Mouse (Mus musculus): ENCODE results near the gene H2-M10.1. TPM values are rescaled to one million over a fixed set of nuclear protein-coding genes. Genes with fewer than 3 reads are reported as not detected.
"Not testable (repeated sequence)": the region's sequence is repeated elsewhere in the genome, so short reads cannot be mapped to it uniquely, and the experiment has no call there.

The H2-M10.1 gene
- not detected for total RNA-seq (2021)

- DNase-seq = no peak
- intact Hi-C loops (cut with DNase I) = no loop called here
Observed at GRCm38 (mm10) chr17:36326055-36326454, at the start of gene H2-M10.1. H2-M10.1 (minus strand) TSS chr17:36326155.

GRCm38 (mm10) chr17:36368317-36368716, 42.4 kb upstream of the H2-M10.1 start, which contains the start of gene H2-M10.3:
H2-M10.3 (minus strand) TSS chr17:36368417.
- DNase-seq; intact Hi-C loops (cut with DNase I): not testable (repeated sequence)

- DNase-seq = not testable (repeated sequence)
- intact Hi-C loops (cut with DNase I) = loop anchor here (2.0 kb wide), 1 partner anchor 446 kb away; no protein-coding TSS in a partner anchor
Observed at GRCm38 (mm10) chr17:36362404-36362803, 36.4 kb upstream of the H2-M10.1 start.

GRCm38 (mm10) chr17:36357512-36357911, 31.6 kb upstream of the H2-M10.1 start:
- intact Hi-C loops (cut with DNase I) = loop anchor here (2.0 to 5.0 kb wide), 3 partner anchors 50 to 431 kb away; no protein-coding TSS in a partner anchor
- peak; percentile 26 to 37 for DNase-seq

- intact Hi-C loops (cut with DNase I) = loop anchor here (2.0 to 5.0 kb wide), 3 partner anchors 48 to 433 kb away; no protein-coding TSS in a partner anchor
- DNase-seq = no peak
Observed at GRCm38 (mm10) chr17:36355763-36356162, 29.8 kb upstream of the H2-M10.1 start.

GRCm38 (mm10) chr17:36355343-36355742, 29.4 kb upstream of the H2-M10.1 start:
- intact Hi-C loops (cut with DNase I) = loop anchor here (5.0 kb wide), 1 partner anchor 48 kb away; no protein-coding TSS in a partner anchor
- DNase-seq = peak; percentile 19 to 32

GRCm38 (mm10) chr17:36315689-36316253, 10.2 kb downstream of the H2-M10.1 start:
- intact Hi-C loops (cut with DNase I) = no loop called here
- DNase-seq = no peak

- DNase-seq = peak; percentile 28 to 33
- intact Hi-C loops (cut with DNase I) = no loop called here
Observed at GRCm38 (mm10) chr17:36315041-36315688, 10.8 kb downstream of the H2-M10.1 start.

- intact Hi-C loops (cut with DNase I) = no loop called here
- DNase-seq = peak in 1 of 2 experiments; percentile 8
Observed at GRCm38 (mm10) chr17:36314511-36314910, 11.4 kb downstream of the H2-M10.1 start.

GRCm38 (mm10) chr17:36309293-36309692, 16.7 kb downstream of the H2-M10.1 start:
- DNase-seq = no peak
- intact Hi-C loops (cut with DNase I) = loop anchor here (1.0 to 5.0 kb wide), 3 partner anchors 48 to 478 kb away; no protein-coding TSS in a partner anchor

- DNase-seq = peak; percentile 48 to 53
- intact Hi-C loops (cut with DNase I) = loop anchor here (1.0 to 5.0 kb wide), 3 partner anchors 48 to 478 kb away; no protein-coding TSS in a partner anchor
Observed at GRCm38 (mm10) chr17:36308855-36309254, 17.1 kb downstream of the H2-M10.1 start.

GRCm38 (mm10) chr17:36286390-36286789, 39.6 kb downstream of the H2-M10.1 start, which contains the start of gene H2-M10.2:
H2-M10.2 (minus strand) TSS chr17:36286490.
- no peak for DNase-seq
- intact Hi-C loops (cut with DNase I) = no loop called here

GRCm38 (mm10) chr17:36281521-36282245, 44.3 kb downstream of the H2-M10.1 start:
- intact Hi-C loops (cut with DNase I) = no loop called here
- no peak for DNase-seq

- no peak for DNase-seq
- intact Hi-C loops (cut with DNase I) = loop anchor here (10.0 kb wide), 1 partner anchor 670 kb away; the partner anchor contains the start of gene Rnf39
Observed at GRCm38 (mm10) chr17:36274776-36275175, 51.2 kb downstream of the H2-M10.1 start.

GRCm38 (mm10) chr17:36273796-36274195, 52.2 kb downstream of the H2-M10.1 start:
- intact Hi-C loops (cut with DNase I) = loop anchor here (10.0 kb wide), 1 partner anchor 671 kb away; the partner anchor contains the start of gene Rnf39
- DNase-seq = no peak

Other genes with a start within 250 kb of the H2-M10.1 start
- under 1 TPM; 0.19 to 0.22 TPM for gene Gm19684, start 204.5 kb downstream of the H2-M10.1 start, total RNA-seq (2021)
- gene Gm7030, start 196.7 kb downstream of the H2-M10.1 start, total RNA-seq (2021) = not detected
- gene Gm8909, start 157.6 kb downstream of the H2-M10.1 start, total RNA-seq (2021) = not detected
- gene H2-T3, start 135.9 kb downstream of the H2-M10.1 start, total RNA-seq (2021) = not detected
- 10 to 100 TPM; 39.6 to 41.1 TPM for gene Rpp21, start 68.1 kb downstream of the H2-M10.1 start, total RNA-seq (2021)
- gene Trim39, start 53.9 kb downstream of the H2-M10.1 start, total RNA-seq (2021) = 1 to 10 TPM; 6.5 to 7.6 TPM
- not detected for gene H2-M10.2, start 39.7 kb downstream of the H2-M10.1 start, total RNA-seq (2021)
- not detected for gene H2-M10.3, start 42.3 kb upstream of the H2-M10.1 start, total RNA-seq (2021)
- gene H2-M10.4, start 136.2 kb upstream of the H2-M10.1 start, total RNA-seq (2021) = not detected
- gene H2-M11, start 220.9 kb upstream of the H2-M10.1 start, total RNA-seq (2021) = not detected